Mouse (Mus musculus): ENCODE data around the gene Spats2l. TPM values are rescaled to one million over a fixed set of nuclear protein-coding genes. Genes with fewer than 3 reads are reported as not detected.

The Spats2l gene
- polyA plus RNA-seq, 1 experiment: 7.4 TPM

GRCm38 (mm10) chr1:57845054-57845722, 71.2 kb downstream of the Spats2l start:
- Histone ChIP-seq H3K4me1 (ENCODE audit: control insufficient read depth, insufficient read depth, low read length) (no peaks in the 10 kb centered on the region), H3K4me3 (replicated peaks; ENCODE audit: extremely low read depth, low read depth, low read length) (no peak overlapping the region)
- no peak for DNase-seq
- 66% methylated on average over 9 of the region's 9 CpGs for WGBS
- TF ChIP-seq POLR2A (IDR thresholded peaks at IDR 0.05; ENCODE audit: borderline replicate concordance, extremely low read depth, low read depth, low read length) (no peak), CTCF (IDR thresholded peaks at IDR 0.05; ENCODE audit: insufficient read depth, low read length) (no peak)

DNA sequence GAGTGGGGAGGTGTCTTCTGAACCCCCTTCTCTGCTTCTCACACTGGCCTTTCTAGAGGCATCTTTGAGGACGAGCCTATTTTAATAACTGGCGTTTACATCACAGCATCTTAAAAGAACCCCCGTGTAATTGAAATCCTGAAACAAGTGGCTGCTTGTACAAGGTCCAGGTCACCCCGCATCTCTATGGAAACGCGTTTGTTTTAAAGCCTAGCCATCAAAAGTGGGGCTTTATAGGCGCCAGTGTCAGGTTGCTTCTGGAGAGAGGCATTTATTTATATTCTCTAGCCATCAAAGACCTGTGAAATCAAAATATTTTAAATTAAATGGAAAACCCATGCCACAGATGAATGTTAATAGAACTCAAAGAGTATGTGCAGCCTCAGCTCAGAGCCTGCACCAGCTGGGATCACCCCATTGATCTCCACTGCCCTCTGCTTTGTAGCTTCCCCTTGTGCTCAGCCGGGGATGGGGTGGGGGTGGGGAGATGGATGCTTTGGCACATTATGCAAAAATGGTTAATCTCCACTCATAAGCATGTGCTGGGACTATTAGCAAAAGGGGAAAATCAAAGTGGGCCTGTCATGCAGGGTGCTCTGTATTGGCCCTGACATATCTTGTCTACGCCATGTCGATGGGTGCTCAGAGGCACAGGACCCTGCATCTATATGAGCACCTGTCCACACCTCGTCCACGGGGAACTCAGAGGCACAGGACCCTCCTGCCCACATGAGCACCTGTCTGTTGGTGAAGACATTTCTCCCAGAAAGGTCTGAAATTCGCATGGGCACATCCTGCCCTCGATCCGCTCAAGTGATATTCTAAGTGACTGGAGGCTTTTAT, 73.1 kb downstream of the Spats2l start:
- no peak for DNase-seq
- WGBS: 71% methylated on average over 15 of the region's 15 CpGs
- no peak for TF ChIP-seq CTCF (IDR thresholded peaks at IDR 0.05; ENCODE audit: insufficient read depth, low read length)

DNA sequence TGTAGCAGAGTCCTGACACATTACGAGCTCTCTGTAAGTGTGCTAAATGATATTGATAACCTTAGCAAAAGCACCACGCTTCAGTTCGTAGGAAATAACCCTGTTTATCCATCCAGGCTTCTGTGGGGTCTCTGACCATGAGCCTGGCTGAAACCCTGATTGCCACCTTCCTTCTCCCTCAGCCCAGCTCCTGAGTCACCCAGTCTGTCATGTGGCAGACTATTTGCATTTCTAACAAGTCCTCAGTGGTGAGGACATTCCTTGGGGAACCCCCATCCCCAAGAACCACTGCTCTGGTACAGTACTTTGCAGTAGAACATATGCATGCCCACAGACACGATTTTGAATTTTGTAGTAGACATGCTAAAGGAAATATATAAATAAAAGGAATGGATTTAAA, 75.1 kb downstream of the Spats2l start:
- H3K4me3 ChIP-seq (replicated peaks; ENCODE audit: extremely low read depth, low read depth, low read length): no peak overlapping the region
- DNase-seq: no peak
- TF ChIP-seq POLR2A (IDR thresholded peaks at IDR 0.05; ENCODE audit: borderline replicate concordance, extremely low read depth, low read depth, low read length): no peak
- no peak for TF ChIP-seq CTCF (IDR thresholded peaks at IDR 0.05; ENCODE audit: insufficient read depth, low read length)
- WGBS: 76% methylated on average over 4 of the region's 4 CpGs
- H3K4me1 ChIP-seq (ENCODE audit: control insufficient read depth, insufficient read depth, low read length): peaks cover 13% of the 10 kb centered on the region

More for the DNA sequence above, 73.1 kb downstream of the Spats2l start:
- Histone ChIP-seq H3K4me3 (replicated peaks; ENCODE audit: extremely low read depth, low read depth, low read length) (no peak overlapping the region), H3K4me1 (ENCODE audit: control insufficient read depth, insufficient read depth, low read length) (peaks cover 7% of the 10 kb centered on the region)

DNA sequence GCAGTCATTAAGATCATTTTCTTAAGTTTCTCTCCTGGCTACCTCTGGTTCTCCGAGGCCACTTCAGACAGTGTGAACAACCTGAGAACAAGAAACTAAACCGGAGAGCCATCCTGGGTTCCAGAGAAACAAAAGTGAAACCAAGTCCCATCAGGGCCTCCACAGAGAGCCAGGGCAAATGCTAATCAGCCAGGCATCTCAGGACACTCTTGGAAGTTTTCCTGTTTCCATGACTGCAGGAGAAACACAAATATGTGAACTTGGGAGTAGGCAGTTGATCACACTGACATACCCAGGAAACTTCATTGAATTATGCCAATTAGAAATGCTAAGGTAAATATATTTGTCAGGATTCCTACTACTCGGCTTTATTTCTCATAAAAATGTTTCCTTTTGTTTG, 76.0 kb downstream of the Spats2l start:
- no peak for TF ChIP-seq POLR2A (IDR thresholded peaks at IDR 0.05; ENCODE audit: borderline replicate concordance, extremely low read depth, low read depth, low read length)
- TF ChIP-seq CTCF (IDR thresholded peaks at IDR 0.05; ENCODE audit: insufficient read depth, low read length): no peak
- 14% methylated on average over 3 of the region's 3 CpGs for WGBS
- DNase-seq: no peak
- Histone ChIP-seq H3K4me1 (ENCODE audit: control insufficient read depth, insufficient read depth, low read length) (peaks cover 13% of the 10 kb centered on the region), H3K4me3 (replicated peaks; ENCODE audit: extremely low read depth, low read depth, low read length) (no peak overlapping the region)

DNA sequence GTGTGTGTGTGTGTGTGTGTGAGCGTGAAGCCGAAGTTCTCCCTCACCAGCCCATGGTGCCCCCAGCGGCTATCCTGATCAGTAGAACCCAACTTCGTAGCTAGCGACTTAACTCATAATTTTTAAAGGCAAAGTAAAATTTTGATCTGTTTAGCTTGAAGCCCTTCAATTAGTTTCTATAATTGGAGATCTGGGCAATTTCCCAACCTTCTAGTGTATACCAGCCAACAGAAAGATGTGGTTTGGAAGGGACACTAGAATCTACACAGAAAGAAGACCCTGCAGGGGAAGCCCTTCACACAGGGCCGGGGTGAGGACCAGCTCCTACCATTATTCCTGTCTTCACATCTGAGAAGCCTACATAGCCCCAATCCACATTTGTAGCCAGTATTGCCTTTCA, 77.9 kb downstream of the Spats2l start:
- 72% methylated on average over 6 of the region's 6 CpGs for WGBS
- Histone ChIP-seq H3K4me1 (ENCODE audit: control insufficient read depth, insufficient read depth, low read length) (peaks cover 13% of the 10 kb centered on the region), H3K4me3 (replicated peaks; ENCODE audit: extremely low read depth, low read depth, low read length) (no peak overlapping the region)
- no peak for DNase-seq
- no peak for TF ChIP-seq CTCF (IDR thresholded peaks at IDR 0.05; ENCODE audit: insufficient read depth, low read length)
- TF ChIP-seq POLR2A (IDR thresholded peaks at IDR 0.05; ENCODE audit: borderline replicate concordance, extremely low read depth, low read depth, low read length): no peak

- WGBS: 17% methylated on average over 12 of the region's 12 CpGs
- DNase-seq: peak; percentile 25
- TF ChIP-seq CTCF (IDR thresholded peaks at IDR 0.05; ENCODE audit: insufficient read depth, low read length): no peak
- TF ChIP-seq POLR2A (IDR thresholded peaks at IDR 0.05; ENCODE audit: borderline replicate concordance, extremely low read depth, low read depth, low read length): no peak
- peaks cover 13% of the 10 kb centered on the region for H3K4me1 ChIP-seq (ENCODE audit: control insufficient read depth, insufficient read depth, low read length)
- H3K4me3 ChIP-seq (replicated peaks; ENCODE audit: extremely low read depth, low read depth, low read length): peak overlapping the region; percentile 29
These were observed 78.8 kb downstream of the Spats2l start for GRCm38 (mm10) chr1:57852562-57853271.

GRCm38 (mm10) chr1:57857799-57858198, 83.8 kb downstream of the Spats2l start:
- no peak for TF ChIP-seq POLR2A (IDR thresholded peaks at IDR 0.05; ENCODE audit: borderline replicate concordance, extremely low read depth, low read depth, low read length)
- TF ChIP-seq CTCF (IDR thresholded peaks at IDR 0.05; ENCODE audit: insufficient read depth, low read length): no peak
- WGBS: 71% methylated on average over 5 of the region's 5 CpGs

GRCm38 (mm10) chr1:57862024-57862423, 88.1 kb downstream of the Spats2l start:
- 78% methylated on average over 4 of the region's 4 CpGs for WGBS
- no peak for DNase-seq
- no peak overlapping the region for H3K4me3 ChIP-seq (replicated peaks; ENCODE audit: extremely low read depth, low read depth, low read length)
- no peak for TF ChIP-seq POLR2A (IDR thresholded peaks at IDR 0.05; ENCODE audit: borderline replicate concordance, extremely low read depth, low read depth, low read length)
- TF ChIP-seq CTCF (IDR thresholded peaks at IDR 0.05; ENCODE audit: insufficient read depth, low read length): no peak
- H3K4me1 ChIP-seq (ENCODE audit: control insufficient read depth, insufficient read depth, low read length): no peaks in the 10 kb centered on the region; the same call in 1 of the 2 replicates

More at GRCm38 (mm10) chr1:57857799-57858198, 83.8 kb downstream of the Spats2l start:
- DNase-seq: no peak
- Histone ChIP-seq H3K4me1 (ENCODE audit: control insufficient read depth, insufficient read depth, low read length) (peaks cover 3% of the 10 kb centered on the region; the same call in 1 of the 2 replicates), H3K4me3 (replicated peaks; ENCODE audit: extremely low read depth, low read depth, low read length) (no peak overlapping the region)

DNA sequence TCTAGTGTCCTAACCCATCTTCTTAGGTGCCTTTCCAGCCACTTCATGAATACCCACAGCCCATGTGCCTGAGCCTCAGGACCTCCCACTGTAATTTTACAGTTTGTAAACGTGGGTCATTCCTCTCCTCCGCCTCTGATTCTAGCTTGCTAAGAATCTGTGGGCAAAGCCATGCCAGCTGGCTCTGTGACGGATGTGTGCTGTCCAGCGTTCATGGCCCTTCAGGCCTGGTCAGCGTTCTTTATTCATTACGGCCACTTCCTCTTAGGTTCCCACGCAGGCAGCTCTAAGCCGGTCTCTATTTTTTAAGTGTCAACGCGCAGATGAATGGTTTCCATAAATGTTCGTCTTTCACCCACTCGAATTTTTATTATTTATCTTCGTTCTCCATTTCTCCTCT, 94.7 kb downstream of the Spats2l start:
- TF ChIP-seq CTCF (IDR thresholded peaks at IDR 0.05; ENCODE audit: insufficient read depth, low read length): no peak
- TF ChIP-seq POLR2A (IDR thresholded peaks at IDR 0.05; ENCODE audit: borderline replicate concordance, extremely low read depth, low read depth, low read length): no peak
- WGBS: 26% methylated on average over 13 of the region's 13 CpGs
- Histone ChIP-seq H3K4me1 (ENCODE audit: control insufficient read depth, insufficient read depth, low read length) (no peaks in the 10 kb centered on the region; the same call in 1 of the 2 replicates), H3K4me3 (replicated peaks; ENCODE audit: extremely low read depth, low read depth, low read length) (no peak overlapping the region)
- no peak for DNase-seq

All from lung, adult 2 months (tissue).